Mouse (Mus musculus) hematopoietic stem cell, adult 5-6 weeks (primary cell): Measurements from ENCODE around the gene Tmem51. TPM values are rescaled to one million over a fixed set of nuclear protein-coding genes. Genes with fewer than 3 reads are reported as not detected.
A peak's percentile ranks its signal among the peaks of the same experiment; 100 is the strongest.

Experiments
- ATAC-seq, 2 experiments: fragments of 125-278 bp in 1 of 2; replicated peaks in 1 of 2; 2 replicates each; pipeline ENCODE4 v1.8.0; 2016 to 2017; ENCODE audit warnings: inconsistent platforms in 2 of 2, mild to moderate bottlenecking in 2 of 2, moderate number of reproducible peaks in 2 of 2, low read depth in 1 of 2, moderate TSS enrichment in 1 of 2; ENCODE audit not compliant: low FRiP score in 2 of 2, poor library complexity in 2 of 2, severe bottlenecking in 2 of 2, insufficient read depth in 1 of 2, low TSS enrichment in 1 of 2
- total RNA-seq: library from RNA; stranded (forward); fragments of 172-1452, 232-1000 nt; gene quantifications from 2 replicates; pipeline ENCODE4 v1.2.3, GENCODE M21; 2017

Gene Tmem51
- 0.63 and 0.84 TPM in 2 replicates for total RNA-seq

DNA sequence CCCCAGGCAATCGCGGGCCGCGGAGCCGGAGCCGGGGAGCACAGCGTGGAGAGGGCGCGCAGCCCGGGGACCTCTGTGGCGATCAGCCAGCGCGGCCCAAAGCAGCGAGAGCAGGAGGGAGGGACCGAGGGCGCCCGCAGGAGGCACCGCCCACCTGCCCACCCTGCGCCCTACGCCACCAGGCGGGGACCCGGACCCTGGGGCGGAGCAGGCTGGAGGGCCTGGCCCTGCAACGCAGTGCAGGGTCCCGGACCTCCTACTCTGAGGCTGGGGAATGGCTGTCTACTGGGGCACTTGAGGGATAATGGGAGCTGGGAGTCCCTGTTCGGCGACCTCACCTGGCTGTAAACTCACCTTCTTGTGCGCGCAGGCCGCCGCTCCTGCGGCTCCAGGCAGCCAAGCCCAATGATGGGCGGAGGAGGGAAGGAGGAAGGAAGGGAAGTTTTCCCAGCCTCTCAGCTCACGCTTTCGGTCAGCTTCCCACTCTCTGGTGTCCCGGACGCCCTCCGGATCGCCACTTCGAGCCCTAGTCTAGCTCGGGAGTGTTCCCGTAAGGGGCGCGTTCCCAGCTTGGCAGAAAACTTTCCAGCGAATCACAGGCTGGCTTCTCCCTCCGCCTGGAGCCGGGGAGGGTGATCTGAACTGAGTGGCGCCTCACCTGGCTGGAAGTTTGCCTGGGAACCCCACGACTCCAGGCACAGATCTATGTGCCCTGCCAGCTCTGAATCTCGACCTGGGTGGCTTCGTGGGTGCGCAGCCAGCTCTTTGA lies at the start of gene Tmem51:
Gene Tmem51 (minus strand): TSS at position 174 of the 769 bp plus-strand sequence.
- 0 out of 4 replicates have a peak, but pooled peaks have one; percentile 23 to 43 for ATAC-seq

GRCm38 (mm10) chr4:142130162-142130561 lies 46.1 kb upstream of the Tmem51 start:
- no peak for ATAC-seq

DNA sequence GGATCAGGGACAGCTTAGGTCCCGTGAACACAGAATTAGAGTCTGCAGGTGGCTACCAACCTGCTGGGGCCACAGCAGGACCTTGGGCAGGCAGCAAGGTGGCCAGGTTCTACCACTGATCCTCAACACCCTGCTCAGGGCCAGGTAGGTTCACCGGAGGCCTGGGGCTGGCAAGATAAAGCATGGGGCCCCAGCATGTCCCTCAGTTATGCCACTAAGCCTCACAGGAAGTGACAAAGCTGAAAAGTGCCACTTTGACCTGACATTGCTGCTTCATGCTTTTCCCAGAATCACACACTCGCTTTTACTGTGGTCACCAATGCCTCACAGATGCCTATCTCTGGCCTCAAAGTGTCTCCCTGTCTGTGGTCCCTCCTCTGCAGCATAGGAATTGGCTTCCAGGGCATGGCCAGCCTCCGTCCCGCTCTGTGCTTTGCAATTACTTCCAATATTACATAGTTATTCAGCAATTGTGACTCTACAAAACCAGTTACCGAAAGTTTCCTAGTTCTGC lies 43.2 kb upstream of the Tmem51 start:
- ATAC-seq = peak; percentile 80 to 87

- peak in 1 of 2 experiments; percentile 8; a peak in 2 of 4 replicates for ATAC-seq
These were observed 42.7 kb upstream of the Tmem51 start for GRCm38 (mm10) chr4:142126641-142127274.

GRCm38 (mm10) chr4:142121164-142121563 lies 37.1 kb upstream of the Tmem51 start:
- no peak for ATAC-seq

DNA sequence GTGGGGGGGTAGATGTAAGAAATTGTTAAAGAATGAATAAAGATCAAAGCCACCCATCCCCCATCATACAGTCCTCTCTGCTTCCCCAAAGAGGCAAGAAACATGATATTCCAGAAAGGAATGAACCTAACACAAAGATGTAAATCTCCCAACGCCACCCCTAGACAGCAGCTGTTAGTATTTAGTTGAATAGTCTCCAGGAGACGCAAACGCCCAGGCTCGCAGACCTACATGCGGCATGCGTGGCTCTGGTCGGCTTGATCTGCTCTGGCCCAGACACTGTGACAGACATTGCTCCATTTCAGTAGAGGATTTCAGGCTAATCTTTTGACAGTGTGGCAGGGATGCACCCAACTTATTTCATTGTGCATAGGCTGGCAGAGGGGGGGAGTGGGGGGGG lies 34.4 kb upstream of the Tmem51 start:
- no peak for ATAC-seq

- no peak for ATAC-seq
These were observed 33.9 kb upstream of the Tmem51 start for GRCm38 (mm10) chr4:142117993-142118392.

DNA sequence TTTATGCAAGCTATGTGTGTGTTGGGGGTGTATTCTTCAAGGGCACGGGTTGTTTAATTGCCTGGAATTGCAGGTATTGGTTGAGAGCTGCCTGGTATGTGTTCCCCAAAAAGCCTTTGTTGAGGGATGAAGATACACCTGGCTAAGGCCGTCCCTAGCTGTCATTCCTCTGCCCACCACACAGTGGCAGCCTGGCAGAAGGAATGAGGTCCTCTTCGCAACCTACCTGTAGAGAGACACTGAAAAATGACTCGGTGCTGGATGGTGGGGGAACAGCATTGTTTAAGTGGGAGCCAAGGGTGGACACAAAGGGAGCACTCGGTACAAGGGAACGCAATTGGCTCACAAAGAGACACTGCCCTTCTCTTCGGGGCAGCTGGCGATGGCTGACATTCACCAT lies 29.2 kb upstream of the Tmem51 start:
- ATAC-seq = peak; percentile 56 to 70; a peak in 2 of 4 replicates

DNA sequence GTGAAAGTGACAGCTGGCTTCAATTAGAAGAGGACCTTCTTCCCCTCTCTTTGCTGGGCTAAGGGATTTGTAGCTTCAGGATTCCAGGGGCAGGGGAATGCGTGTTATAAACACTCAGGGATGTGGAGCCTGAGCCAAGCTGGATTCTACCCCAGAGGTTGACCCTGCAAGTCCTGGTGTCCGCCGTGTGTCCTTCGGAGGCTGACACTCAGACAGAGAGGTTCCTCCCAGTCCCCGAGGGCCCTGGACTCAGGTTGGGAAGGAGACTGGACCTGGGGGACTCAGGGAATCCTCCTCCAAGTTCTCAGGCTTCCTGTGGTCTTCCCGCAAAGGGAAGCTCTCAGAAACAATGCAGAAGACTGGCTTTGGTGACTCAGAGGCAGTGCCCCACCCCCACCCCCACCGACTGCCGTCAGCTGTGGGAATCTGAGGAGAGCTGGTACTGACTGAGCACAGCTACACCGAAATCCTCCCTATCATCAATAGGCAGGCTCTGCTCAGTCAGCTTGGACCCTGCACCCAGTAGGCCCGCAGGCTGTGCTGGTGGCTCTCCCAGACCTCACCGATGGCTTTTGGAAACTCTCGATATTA lies 19.1 kb upstream of the Tmem51 start:
- no peak; a peak in 1 of 4 replicates for ATAC-seq

DNA sequence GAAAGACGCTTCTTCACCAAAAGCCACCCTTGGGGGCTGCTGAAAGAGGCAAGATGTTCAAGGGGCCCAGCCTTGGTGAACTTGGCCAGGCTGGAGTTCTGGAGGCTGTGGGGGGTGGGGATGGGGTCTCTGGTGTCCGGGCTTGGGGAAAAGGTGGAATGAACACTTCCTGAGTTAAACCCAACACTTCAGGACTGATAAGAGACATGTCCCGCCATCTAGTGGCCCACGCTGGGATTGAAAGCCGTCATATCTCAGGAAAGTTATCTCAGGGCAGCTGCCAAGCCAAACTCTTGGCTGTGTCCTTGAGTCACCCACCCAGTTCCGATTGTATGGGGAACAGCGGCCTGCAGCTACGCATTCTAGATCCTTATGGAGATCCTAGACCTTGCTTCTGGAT lies 14.2 kb upstream of the Tmem51 start:
- peak in 1 of 2 experiments; percentile 50; a peak in 2 of 4 replicates for ATAC-seq

GRCm38 (mm10) chr4:142097871-142098270 lies 13.8 kb upstream of the Tmem51 start:
- peak in 1 of 2 experiments; percentile 54; a peak in 3 of 4 replicates for ATAC-seq

GRCm38 (mm10) chr4:142095513-142096241 lies 11.6 kb upstream of the Tmem51 start:
- no peak for ATAC-seq

DNA sequence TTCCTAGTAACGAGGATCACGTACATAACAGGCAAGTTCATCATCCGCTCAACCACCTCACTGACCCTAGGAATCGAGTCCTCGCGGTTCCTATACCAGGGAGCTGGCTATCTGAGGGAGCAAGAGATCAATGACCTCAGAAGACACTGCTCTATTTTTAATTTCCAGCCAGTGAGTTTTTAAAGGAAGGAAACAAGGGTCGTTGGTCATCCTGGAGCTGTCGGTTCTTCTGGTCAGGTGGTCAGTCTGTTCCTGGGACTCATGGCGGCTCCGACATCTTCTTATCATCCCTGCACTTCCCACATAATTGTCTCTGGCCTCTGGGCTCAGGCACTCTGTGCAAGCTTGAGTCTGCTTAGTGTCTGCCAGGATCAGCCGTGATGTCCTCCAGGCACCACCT lies 10.3 kb upstream of the Tmem51 start:
- no peak for ATAC-seq

DNA sequence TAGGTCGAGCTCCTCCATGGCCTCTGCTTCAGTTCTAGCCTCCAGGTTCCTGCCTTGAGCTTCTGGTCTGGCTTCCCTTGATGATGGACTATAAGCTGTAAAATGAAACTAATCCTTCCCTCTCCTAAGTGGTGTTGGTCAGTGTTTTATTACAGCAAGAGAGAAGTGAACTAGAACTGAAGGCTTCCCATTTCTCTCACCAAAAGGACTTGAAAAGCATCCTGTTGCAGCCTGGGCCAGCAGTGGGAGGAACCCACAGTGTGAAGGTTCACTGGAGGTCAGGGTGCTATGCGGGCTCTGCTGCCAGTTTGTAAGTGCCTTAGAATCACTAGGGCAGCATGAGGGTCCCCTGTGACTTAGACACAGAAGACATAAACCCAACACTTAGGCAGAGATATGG lies 7.0 kb upstream of the Tmem51 start:
- ATAC-seq = no peak

DNA sequence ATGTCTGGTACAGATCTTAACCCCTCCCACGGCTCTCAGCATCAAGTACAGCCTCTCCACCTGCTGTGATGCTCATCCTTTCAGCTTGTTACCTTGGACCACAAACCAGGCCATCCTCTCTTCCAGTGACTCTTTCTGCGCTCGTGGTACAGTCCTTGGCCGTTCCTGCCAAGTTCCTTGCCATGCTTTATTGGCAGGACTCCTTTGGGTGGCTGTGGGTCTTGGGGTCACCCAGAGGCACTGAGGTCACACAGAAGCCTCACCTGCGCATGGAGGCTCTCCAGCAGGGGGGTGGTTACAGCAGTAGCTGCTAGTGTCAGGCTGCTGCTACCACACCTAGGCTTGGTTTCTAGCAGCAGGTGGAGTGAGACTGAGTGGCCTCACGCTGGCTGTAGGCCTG lies 5.9 kb upstream of the Tmem51 start:
- ATAC-seq = no peak

DNA sequence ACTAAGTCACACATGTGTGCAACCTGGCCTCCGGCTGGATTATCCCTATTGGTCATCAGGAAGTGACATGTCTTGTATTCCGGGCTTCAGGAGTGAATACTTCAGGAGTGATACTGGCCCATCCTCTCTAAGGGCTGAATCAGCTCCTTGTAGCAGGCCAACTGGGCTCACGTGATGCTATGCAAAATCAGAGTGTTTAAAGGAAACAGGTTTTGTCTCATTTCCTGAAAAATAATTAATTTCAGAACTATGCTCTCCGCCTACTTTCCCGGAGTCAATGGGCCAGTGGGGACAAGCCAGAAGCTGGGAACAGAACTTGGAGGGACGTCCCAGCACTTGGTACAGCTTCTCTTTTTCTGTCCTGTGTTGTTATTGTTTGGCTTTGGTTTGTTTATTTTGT lies 4.7 kb upstream of the Tmem51 start:
- ATAC-seq = 0 out of 4 replicates have a peak, but pooled peaks of 1 of the 2 experiments have one; percentile 7

DNA sequence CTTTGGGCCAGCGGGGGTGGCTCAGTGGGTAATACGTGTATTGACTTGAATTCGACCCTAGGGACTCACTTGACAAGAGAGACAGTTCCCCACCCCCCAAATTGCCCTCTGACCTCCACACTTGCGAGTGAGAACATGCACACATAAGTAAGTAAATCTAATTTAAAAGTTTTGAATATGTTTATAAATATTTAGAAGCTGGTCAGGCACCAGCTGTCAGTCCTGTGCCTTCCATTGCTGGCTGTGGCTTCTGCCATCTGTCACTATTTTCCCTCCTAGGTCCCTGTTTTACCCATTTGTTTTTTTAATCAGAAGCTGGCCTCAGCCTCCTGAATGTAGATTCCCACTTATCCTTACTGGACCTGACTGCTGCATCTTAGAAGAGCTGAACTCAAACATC lies 4.3 kb upstream of the Tmem51 start:
- no peak for ATAC-seq
